In the genomic region with DNA sequence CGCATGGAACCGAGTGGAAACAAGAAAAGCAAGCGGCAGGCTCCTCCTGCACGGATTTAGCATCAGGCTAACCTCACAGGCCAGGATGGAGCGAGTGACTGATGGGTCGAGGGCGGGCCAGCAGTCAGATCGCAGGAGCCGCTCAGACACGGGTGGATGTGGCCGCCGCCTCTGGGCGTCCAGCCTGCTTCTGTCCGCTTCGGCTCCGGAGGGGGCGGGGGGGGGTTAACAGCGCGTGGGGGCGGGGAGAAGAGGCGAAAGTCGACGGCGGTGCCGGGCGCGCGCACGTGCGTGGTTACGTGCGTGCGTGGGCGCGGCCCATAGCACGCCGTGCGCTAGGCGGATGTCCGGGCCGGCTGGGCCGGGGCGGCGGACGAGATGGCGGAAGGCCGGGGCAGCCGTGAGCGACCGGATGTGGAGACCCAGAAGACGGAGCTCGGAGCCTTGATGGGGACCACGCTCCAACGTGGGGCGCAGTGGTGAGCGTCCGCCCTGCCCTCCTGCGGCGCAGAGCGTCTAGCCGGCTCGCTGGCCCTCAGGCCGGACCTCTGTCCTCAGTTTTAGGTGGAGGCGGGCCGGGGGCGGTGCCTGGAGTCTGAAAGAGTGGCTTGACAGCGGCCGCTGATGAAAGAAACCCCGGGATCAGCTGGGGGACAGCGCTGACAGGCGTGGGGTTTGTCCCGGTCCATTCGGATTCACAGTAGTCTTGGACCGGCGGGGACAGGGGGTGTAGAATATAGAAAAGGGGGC, we compare ENCODE assay signal across 8 mouse cellular contexts. TPM values are rescaled to one million over a fixed set of nuclear protein-coding genes. Genes with fewer than 3 reads are reported as not detected.
DNase-seq lines count a peak whose midpoint lies in the region; ATAC-seq lines count a peak whose summit lies in the region.

A gene (plus strand): TSS at position 314 of the 750 bp plus-strand sequence.

- WGBS in intestine, embryonic 15.5 days, result under 1% methylated on average over 74 of the region's 75 CpGs

- H3K27ac ChIP-seq in intestine, embryonic 15.5 days, result peak within 1 kb of the TSS; percentile 90

- H3K9me3 ChIP-seq in intestine, embryonic 15.5 days, result no peaks in the 10 kb centered on the region

- H3K4me1 ChIP-seq in intestine, embryonic 15.5 days (replicated peaks), result peaks cover 11% of the 10 kb centered on the region

- H3K9ac ChIP-seq in intestine, embryonic 15.5 days, result peak within 1 kb of the TSS; percentile 82

- intact Hi-C loops in gastrocnemius, postnatal 36 days (cut with DNase I), result loop anchor here (1.0 kb wide), 1 partner anchor 41 kb away; a partner anchor contains a TSS
- intact Hi-C loops in left cerebral cortex, postnatal 14 days (cut with DNase I), result loop anchor here (1.0 kb wide), 1 partner anchor 41 kb away; a partner anchor contains a TSS

- H3K4me3 ChIP-seq in intestine, embryonic 15.5 days (replicated peaks), result peak within 1 kb of the TSS; percentile 91

- DNase-seq in adrenal gland, adult 8-10 months, result peak; percentile 79
- DNase-seq in embryo, embryonic 11.5 days (ENCODE audit: low read depth, low spot score), result peak; percentile 82
- peak; percentile 83 to 86 for DNase-seq in gastrocnemius, postnatal 36 days
- peak; percentile 89 to 90 for DNase-seq in left cerebral cortex, postnatal 14 days (ENCODE audit: low spot score in 2 of 2)
- peak; percentile 92 for DNase-seq in right cerebral cortex, postnatal 14 days
- peak; percentile 82 for DNase-seq in urinary bladder, postnatal 25 days (ENCODE audit: low spot score)

- no peaks in the 10 kb centered on the region for H3K27me3 ChIP-seq in intestine, embryonic 15.5 days (replicated peaks)

- H3K36me3 ChIP-seq in intestine, embryonic 15.5 days, result peaks cover 19% of the 10 kb centered on the region

- ATAC-seq in intestine, embryonic 15.5 days, result peak; percentile 96
- peak; percentile 59 for ATAC-seq in megakaryocyte-erythroid progenitor cell, adult 5-6 weeks (replicated peaks; ENCODE audit: low FRiP score, low TSS enrichment, poor library complexity, severe bottlenecking)

- H3K4me2 ChIP-seq in intestine, embryonic 15.5 days (replicated peaks), result peak within 1 kb of the TSS; percentile 67

RNA-seq across cellular contexts. Expression of the gene that starts here (rescaled TPM):
- 100 to 1,000 TPM; 124 to 152 (median 132) TPM for total RNA-seq in adrenal gland, adult 8-10 months (2022)
- 10 to 100 TPM; 61.5 to 70.3 TPM for total RNA-seq in gastrocnemius, postnatal 36 days (2021)
- 82.5 and 89.1 TPM in 2 replicates for polyA plus RNA-seq in intestine, embryonic 15.5 days (2015; fragmentation: Nextera tagmentation; extraction: Ambion mirVana)
- total RNA-seq in left cerebral cortex, postnatal 14 days (2021), result 100 to 1,000 TPM; 115 to 122 TPM
- 131 and 136 TPM in 2 replicates for total RNA-seq in megakaryocyte-erythroid progenitor cell, adult 5-6 weeks (2014; fragmentation: Nextera tagmentation)
- 62.4 and 84.2 TPM in 2 replicates for total RNA-seq in megakaryocyte-erythroid progenitor cell, adult 5-6 weeks (2017)

Comparison
In these comparisons a context has a peak if more than half of its experiments do, and no peak if none do; other contexts are left out.
1. Peak in every context shown above with its lines: DNase-seq, ATAC-seq, H3K4me3 ChIP-seq and H3K27ac ChIP-seq.